Mouse (Mus musculus): ENCODE data around the gene Pltp. TPM values are rescaled to one million over a fixed set of nuclear protein-coding genes. Genes with fewer than 3 reads are reported as not detected.
A peak's percentile ranks its signal among the peaks of the same experiment; 100 is the strongest.
"Not testable (repeated sequence)": the region's sequence is repeated elsewhere in the genome, so short reads cannot be mapped to it uniquely, and the experiment has no call there.

Pltp gene
- polyA plus RNA-seq, 1 experiment, result 55.9 TPM

GRCm38 (mm10) chr2:164882619-164883018, 25.1 kb upstream of the Pltp start:
- Histone ChIP-seq H3K36me3 (ENCODE audit: control insufficient read depth, insufficient read depth, low read length, poor library complexity, severe bottlenecking) (peaks cover 15% of the 10 kb centered on the region), H3K4me3 (ENCODE audit: low read depth, low read length) (no peak overlapping the region), H3K27ac (ENCODE audit: insufficient read depth, low read length) (no peak overlapping the region), H3K27me3 (ENCODE audit: control insufficient read depth, insufficient read depth, low read length, poor library complexity, severe bottlenecking) (no peaks in the 10 kb centered on the region), H3K9ac (ENCODE audit: low read depth, poor library complexity, severe bottlenecking) (no peak overlapping the region), H3K4me1 (ENCODE audit: control insufficient read depth, insufficient read depth, low read length) (no peaks in the 10 kb centered on the region), H3K9me3 (replicated peaks; ENCODE audit: control insufficient read depth, insufficient read depth, low read length, poor library complexity, severe bottlenecking) (no peaks in the 10 kb centered on the region)
- TF ChIP-seq CTCF (IDR thresholded peaks at IDR 0.05; ENCODE audit: low read depth, low read length) (no peak), POLR2A (IDR thresholded peaks at IDR 0.05; ENCODE audit: insufficient read depth, low read length) (no peak), EP300 (IDR thresholded peaks at IDR 0.05; ENCODE audit: insufficient read depth, low read depth, low read length) (no peak)

- TF ChIP-seq POLR2A (IDR thresholded peaks at IDR 0.05; ENCODE audit: insufficient read depth, low read length), result peak; percentile 83
- no peak for TF ChIP-seq CTCF (IDR thresholded peaks at IDR 0.05; ENCODE audit: low read depth, low read length)
- no peak for TF ChIP-seq EP300 (IDR thresholded peaks at IDR 0.05; ENCODE audit: insufficient read depth, low read depth, low read length)
Measured at GRCm38 (mm10) chr2:164879568-164880277, 22.2 kb upstream of the Pltp start.

DNA sequence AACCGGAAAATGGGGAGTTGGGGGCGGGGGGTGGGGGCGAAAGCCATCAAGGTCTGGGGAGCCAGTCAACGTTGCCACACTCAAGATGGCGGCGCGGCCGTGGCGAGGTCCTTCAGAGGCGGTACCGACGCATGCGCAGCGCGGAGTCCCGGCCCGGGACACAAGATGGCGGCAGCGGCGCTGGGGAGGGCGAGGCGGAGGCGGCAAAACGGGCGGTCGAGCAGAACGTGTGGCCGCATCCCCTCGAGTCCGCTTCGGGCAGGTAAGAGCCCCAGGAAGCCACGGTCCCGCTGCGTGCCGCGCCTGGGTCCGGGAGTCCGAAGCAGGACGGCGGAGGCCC, 21.7 kb upstream of the Pltp start, which contains the start of gene Pcif1:
Pcif1 (plus strand) TSS at position 77 of the 340 bp plus-strand sequence.
- peaks cover 2% of the 10 kb centered on the region for H3K4me1 ChIP-seq (ENCODE audit: control insufficient read depth, insufficient read depth, low read length)
- TF ChIP-seq CTCF (IDR thresholded peaks at IDR 0.05; ENCODE audit: low read depth, low read length), result no peak
- no peak for TF ChIP-seq POLR2A (IDR thresholded peaks at IDR 0.05; ENCODE audit: insufficient read depth, low read length)
- 0 out of 2 replicates have a peak, but pooled peaks have one; percentile 24 for TF ChIP-seq EP300 (IDR thresholded peaks at IDR 0.05; ENCODE audit: insufficient read depth, low read depth, low read length)
- H3K27me3 ChIP-seq (ENCODE audit: control insufficient read depth, insufficient read depth, low read length, poor library complexity, severe bottlenecking), result no peaks in the 10 kb centered on the region
- no peaks in the 10 kb centered on the region for H3K36me3 ChIP-seq (ENCODE audit: control insufficient read depth, insufficient read depth, low read length, poor library complexity, severe bottlenecking)
- peak within 1 kb of the TSS; percentile 84 for H3K27ac ChIP-seq (ENCODE audit: insufficient read depth, low read length)
- H3K4me3 ChIP-seq (ENCODE audit: low read depth, low read length), result peak within 1 kb of the TSS; percentile 100
- H3K9me3 ChIP-seq (replicated peaks; ENCODE audit: control insufficient read depth, insufficient read depth, low read length, poor library complexity, severe bottlenecking), result no peaks in the 10 kb centered on the region
- peak within 1 kb of the TSS; percentile 96 for H3K9ac ChIP-seq (ENCODE audit: low read depth, poor library complexity, severe bottlenecking)

More at GRCm38 (mm10) chr2:164879568-164880277, 22.2 kb upstream of the Pltp start:
- Histone ChIP-seq H3K4me3 (ENCODE audit: low read depth, low read length) (peak overlapping the region; percentile 100), H3K27me3 (ENCODE audit: control insufficient read depth, insufficient read depth, low read length, poor library complexity, severe bottlenecking) (no peaks in the 10 kb centered on the region), H3K36me3 (ENCODE audit: control insufficient read depth, insufficient read depth, low read length, poor library complexity, severe bottlenecking) (no peaks in the 10 kb centered on the region), H3K4me1 (ENCODE audit: control insufficient read depth, insufficient read depth, low read length) (peaks cover 2% of the 10 kb centered on the region), H3K9me3 (replicated peaks; ENCODE audit: control insufficient read depth, insufficient read depth, low read length, poor library complexity, severe bottlenecking) (no peaks in the 10 kb centered on the region), H3K9ac (ENCODE audit: low read depth, poor library complexity, severe bottlenecking) (peak overlapping the region; percentile 96), H3K27ac (ENCODE audit: insufficient read depth, low read length) (peak overlapping the region; percentile 84)

GRCm38 (mm10) chr2:164878509-164879227, 21.2 kb upstream of the Pltp start:
- no peaks in the 10 kb centered on the region for H3K27me3 ChIP-seq (ENCODE audit: control insufficient read depth, insufficient read depth, low read length, poor library complexity, severe bottlenecking)
- no peaks in the 10 kb centered on the region for H3K9me3 ChIP-seq (replicated peaks; ENCODE audit: control insufficient read depth, insufficient read depth, low read length, poor library complexity, severe bottlenecking)
- H3K4me1 ChIP-seq (ENCODE audit: control insufficient read depth, insufficient read depth, low read length), result peaks cover 2% of the 10 kb centered on the region
- H3K27ac ChIP-seq (ENCODE audit: insufficient read depth, low read length), result peak overlapping the region; percentile 55
- H3K36me3 ChIP-seq (ENCODE audit: control insufficient read depth, insufficient read depth, low read length, poor library complexity, severe bottlenecking), result no peaks in the 10 kb centered on the region
- TF ChIP-seq CTCF (IDR thresholded peaks at IDR 0.05; ENCODE audit: low read depth, low read length) (peak; percentile 1), EP300 (IDR thresholded peaks at IDR 0.05; ENCODE audit: insufficient read depth, low read depth, low read length) (no peak), POLR2A (IDR thresholded peaks at IDR 0.05; ENCODE audit: insufficient read depth, low read length) (peak; percentile 41)
- H3K4me3 ChIP-seq (ENCODE audit: low read depth, low read length), result peak overlapping the region; percentile 70
- peak overlapping the region; percentile 96 for H3K9ac ChIP-seq (ENCODE audit: low read depth, poor library complexity, severe bottlenecking)

DNA sequence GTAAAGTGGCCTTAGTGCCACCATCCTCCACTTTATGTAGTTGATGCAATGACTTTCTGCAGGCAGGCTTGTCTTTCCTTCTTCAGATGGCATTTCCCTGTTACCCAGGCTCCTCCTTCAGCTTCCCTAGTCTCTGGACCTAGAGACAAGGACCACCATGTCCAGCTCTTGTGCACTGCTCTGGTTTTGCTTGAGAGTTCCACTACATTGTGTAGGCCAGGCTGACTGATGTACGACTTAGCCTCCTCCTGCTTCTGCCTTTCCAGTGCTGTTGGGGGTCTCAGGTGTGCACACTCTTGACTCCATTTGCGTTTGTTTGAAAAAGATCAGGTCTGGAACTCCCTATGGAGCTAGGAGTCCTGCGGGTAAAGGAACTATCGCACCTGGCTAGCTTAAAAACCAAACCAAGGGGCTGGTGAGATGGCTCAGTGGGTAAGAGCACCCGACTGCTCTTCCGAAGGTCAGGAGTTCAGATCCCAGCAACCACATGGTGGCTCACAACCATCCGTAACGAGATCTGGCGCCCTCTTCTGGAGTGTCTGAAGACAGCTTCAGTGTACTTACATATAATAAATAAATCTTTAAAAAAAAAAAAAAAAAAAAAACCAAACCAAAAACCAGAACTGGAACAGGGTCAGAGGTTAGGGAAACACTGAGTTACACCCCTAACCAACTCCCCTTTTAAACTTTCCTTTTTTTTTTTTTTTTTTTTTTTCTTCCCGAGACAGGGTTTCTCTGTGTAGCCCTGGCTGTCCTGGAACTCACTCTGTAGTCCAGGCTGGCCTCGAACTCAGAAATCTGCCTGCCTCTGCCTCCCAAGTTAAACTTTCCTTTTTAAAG, 20.1 kb upstream of the Pltp start:
- H3K4me3 ChIP-seq (ENCODE audit: low read depth, low read length), result peak overlapping the region; percentile 70
- peak overlapping the region; percentile 63 for H3K27ac ChIP-seq (ENCODE audit: insufficient read depth, low read length)
- not testable (repeated sequence) for H3K4me1 ChIP-seq (ENCODE audit: control insufficient read depth, insufficient read depth, low read length); H3K36me3 ChIP-seq (ENCODE audit: control insufficient read depth, insufficient read depth, low read length, poor library complexity, severe bottlenecking); H3K9me3 ChIP-seq (replicated peaks; ENCODE audit: control insufficient read depth, insufficient read depth, low read length, poor library complexity, severe bottlenecking); H3K27me3 ChIP-seq (ENCODE audit: control insufficient read depth, insufficient read depth, low read length, poor library complexity, severe bottlenecking)
- peak overlapping the region; percentile 96 for H3K9ac ChIP-seq (ENCODE audit: low read depth, poor library complexity, severe bottlenecking)

DNA sequence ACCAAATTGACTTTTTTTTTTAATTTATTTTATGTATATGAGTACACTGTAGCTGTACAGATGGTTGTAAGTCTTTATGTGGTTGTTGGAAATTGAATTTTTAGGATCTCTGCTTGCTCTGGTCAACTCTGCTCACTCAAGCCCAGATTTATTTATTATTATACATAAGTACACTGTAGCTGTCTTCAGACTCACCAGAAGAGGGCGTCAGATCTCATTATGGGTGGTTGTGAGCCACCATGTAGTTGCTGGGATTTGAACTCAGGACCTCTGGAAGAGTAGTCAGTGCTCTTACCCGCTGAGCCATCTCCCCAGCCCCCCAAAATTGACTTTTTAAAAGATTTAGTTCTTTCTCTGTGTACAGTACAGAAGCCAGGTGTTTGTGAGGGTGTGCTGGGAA, 18.1 kb upstream of the Pltp start:
- not testable (repeated sequence) for H3K4me3 ChIP-seq (ENCODE audit: low read depth, low read length); H3K9me3 ChIP-seq (replicated peaks; ENCODE audit: control insufficient read depth, insufficient read depth, low read length, poor library complexity, severe bottlenecking); H3K9ac ChIP-seq (ENCODE audit: low read depth, poor library complexity, severe bottlenecking); H3K4me1 ChIP-seq (ENCODE audit: control insufficient read depth, insufficient read depth, low read length); H3K27ac ChIP-seq (ENCODE audit: insufficient read depth, low read length); H3K36me3 ChIP-seq (ENCODE audit: control insufficient read depth, insufficient read depth, low read length, poor library complexity, severe bottlenecking); H3K27me3 ChIP-seq (ENCODE audit: control insufficient read depth, insufficient read depth, low read length, poor library complexity, severe bottlenecking)

Data from ES-Bruce4 (cell line).